Mouse (Mus musculus) c-Kit-positive CD71-negative TER-119-negative erythroid progenitor cells, embryonic 14.5 days (primary cell): ENCODE measurements at regions not wholly inside any gene's neighbourhood (a gene's known extent, or its start where the extent isn't known, plus 50 kb on each side); places are given as distances from the start of the nearest gene placed in this dataset.

Experiments used
- DNase-seq: peaks from one replicate; pipeline ENCODE4 v3.0.0-alpha.2; 2013; ENCODE audit warnings: low read depth

- DNase-seq = no peak
Measured at GRCm38 (mm10) chr5:97656167-97656924, 199.5 kb upstream of the Gk2 start.

GRCm38 (mm10) chr5:97655266-97655665 is 198.4 kb upstream of the Gk2 start:
- DNase-seq = no peak

GRCm38 (mm10) chr5:97654414-97654813 is 197.6 kb upstream of the Gk2 start:
- no peak for DNase-seq

- no peak for DNase-seq
Measured at GRCm38 (mm10) chr5:97642251-97642650, 185.4 kb upstream of the Gk2 start.

GRCm38 (mm10) chr5:97641646-97642045 is 184.8 kb upstream of the Gk2 start:
- no peak for DNase-seq

- DNase-seq = no peak
Measured at GRCm38 (mm10) chr5:97636357-97636756, 179.5 kb upstream of the Gk2 start.

- no peak for DNase-seq
Measured at GRCm38 (mm10) chr5:97633766-97634165, 176.9 kb upstream of the Gk2 start.

- DNase-seq = no peak
Measured at GRCm38 (mm10) chr5:97632791-97633190, 176.0 kb upstream of the Gk2 start.

- DNase-seq = no peak
Measured at GRCm38 (mm10) chr5:97625200-97625599, 168.4 kb upstream of the Gk2 start.

- DNase-seq = no peak
Measured at GRCm38 (mm10) chr5:97619890-97620289, 163.1 kb upstream of the Gk2 start.

GRCm38 (mm10) chr5:97618411-97618810 is 161.6 kb upstream of the Gk2 start:
- DNase-seq = no peak

GRCm38 (mm10) chr5:97602176-97602575 is 145.4 kb upstream of the Gk2 start:
- no peak for DNase-seq

- DNase-seq = no peak
Measured at GRCm38 (mm10) chr5:97601384-97601783, 144.6 kb upstream of the Gk2 start.

- DNase-seq = no peak
Measured at GRCm38 (mm10) chr5:97598741-97599140, 141.9 kb upstream of the Gk2 start.

- no peak for DNase-seq
Measured at GRCm38 (mm10) chr5:97595916-97596315, 139.1 kb upstream of the Gk2 start.

GRCm38 (mm10) chr5:97594081-97594480 is 137.3 kb upstream of the Gk2 start:
- DNase-seq = no peak

- DNase-seq = no peak
Measured at GRCm38 (mm10) chr5:97582509-97582908, 125.7 kb upstream of the Gk2 start.

- no peak for DNase-seq
Measured at GRCm38 (mm10) chr5:97565486-97565885, 108.7 kb upstream of the Gk2 start.

- DNase-seq = no peak
Measured at GRCm38 (mm10) chr5:97563724-97564123, 106.9 kb upstream of the Gk2 start.

GRCm38 (mm10) chr5:97554274-97554673 is 97.5 kb upstream of the Gk2 start:
- no peak for DNase-seq

GRCm38 (mm10) chr5:97553122-97553521 is 96.3 kb upstream of the Gk2 start:
- DNase-seq = peak; percentile 2

GRCm38 (mm10) chr5:97537492-97538257 is 80.9 kb upstream of the Gk2 start:
- DNase-seq = no peak

- DNase-seq = no peak
Measured at GRCm38 (mm10) chr5:97533733-97534132, 76.9 kb upstream of the Gk2 start.
